Mouse (Mus musculus): ENCODE measurements around the gene Vmn2r7. TPM values are rescaled to one million over a fixed set of nuclear protein-coding genes. Genes with fewer than 3 reads are reported as not detected.
"Not testable (repeated sequence)": the region's sequence is repeated elsewhere in the genome, so short reads cannot be mapped to it uniquely, and the experiment has no call there.

Vmn2r7 gene
- not detected for total RNA-seq (2021)
- polyA plus RNA-seq (2012; rRNA removed): not detected in 2 replicates
- long read RNA-seq: 0 reads

DNA sequence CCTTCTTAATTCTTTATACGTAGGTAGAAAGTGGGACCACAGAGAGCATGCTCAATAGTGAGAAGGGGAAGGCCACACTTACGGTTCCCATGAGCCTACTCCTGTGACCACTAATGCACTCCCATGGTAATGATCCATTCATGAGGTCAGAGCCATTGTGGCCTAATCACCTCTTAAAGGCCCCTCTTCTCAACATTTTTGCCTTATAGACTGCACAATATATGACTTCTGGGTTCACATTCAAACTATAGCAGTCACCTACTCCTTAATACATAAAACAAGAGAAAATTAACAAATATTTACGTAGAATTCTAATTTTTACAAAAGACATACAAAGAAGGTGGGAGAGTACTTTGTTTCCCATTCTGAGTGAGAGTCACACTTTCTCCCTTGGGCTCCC lies at the start of gene Vmn2r7:
Vmn2r7 (minus strand) TSS at position 101 of the 400 bp plus-strand sequence.
- DNase-seq: not testable (repeated sequence)

DNA sequence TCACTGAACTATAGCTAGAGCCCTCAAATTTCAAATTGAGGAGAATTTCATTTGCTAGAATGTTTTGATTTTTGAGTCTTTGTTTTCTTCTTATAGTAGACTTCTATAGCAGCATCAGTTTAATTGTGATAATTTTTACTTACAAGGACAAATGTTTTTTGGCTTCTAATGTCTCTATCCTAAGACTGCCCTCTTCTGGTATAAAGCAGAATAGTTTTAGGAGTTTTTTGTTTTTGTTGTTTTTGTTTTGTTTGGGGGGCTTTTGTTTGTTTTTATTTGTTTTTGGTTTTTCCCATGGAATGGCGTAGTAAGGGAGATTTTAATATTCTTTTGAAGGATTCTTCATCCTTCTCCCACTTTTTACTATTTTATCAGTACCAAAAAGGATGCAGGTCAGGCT lies 45.2 kb upstream of the Vmn2r7 start:
- DNase-seq: no peak

DNA sequence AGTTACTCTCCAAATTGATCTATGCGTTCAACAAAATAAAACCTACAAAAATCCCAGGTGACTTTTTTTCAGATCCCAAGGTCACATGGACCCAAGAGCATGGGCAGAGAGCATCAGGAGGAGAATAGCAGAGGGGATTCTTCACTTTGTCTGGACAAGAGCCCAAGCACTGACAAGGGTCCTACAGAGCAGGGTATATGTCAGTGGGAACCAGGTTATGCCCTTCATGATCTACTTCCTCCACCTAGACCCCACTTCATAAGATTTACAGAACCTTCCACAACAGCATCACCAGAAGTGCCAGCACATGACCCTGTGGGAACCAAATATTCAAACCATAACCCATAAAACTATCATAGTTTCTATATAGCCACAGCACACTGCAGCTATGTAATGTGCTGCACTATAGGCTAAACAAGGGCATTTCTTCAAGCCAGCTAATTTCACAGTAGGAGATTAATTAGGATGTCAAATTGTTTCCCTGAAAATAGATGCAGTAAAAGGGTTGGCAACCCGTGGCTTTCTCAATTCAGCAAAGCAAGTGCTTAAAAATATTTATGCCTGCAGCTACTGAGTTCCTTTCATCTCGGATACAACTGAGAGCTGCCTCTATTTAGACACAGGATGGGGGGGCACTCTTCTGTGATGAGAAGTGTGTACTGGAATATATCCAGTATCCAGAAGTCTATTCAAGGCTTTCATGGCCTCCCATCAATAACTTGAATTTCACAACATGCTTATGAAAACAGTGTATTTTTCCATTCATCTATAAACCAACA lies 33.8 kb upstream of the Vmn2r7 start:
- no peak for DNase-seq

DNA sequence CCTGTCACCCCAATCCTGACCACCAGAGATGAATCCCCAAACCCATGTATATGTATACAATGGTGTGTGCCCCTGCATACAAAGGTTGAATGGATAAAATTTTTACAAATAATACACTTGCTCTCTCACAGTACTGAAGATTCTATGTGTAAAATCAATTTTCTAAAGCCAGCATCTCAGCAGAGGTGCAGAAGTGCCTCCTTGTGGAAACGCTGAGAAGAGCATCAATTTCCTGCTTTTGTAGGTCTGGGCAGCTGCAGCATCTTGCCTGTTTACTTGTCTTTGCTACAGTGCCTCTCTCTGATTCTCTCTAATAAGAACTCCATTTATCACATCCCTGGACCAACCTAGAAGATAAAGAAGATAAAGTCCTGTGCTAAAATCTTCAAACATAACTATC lies 32.1 kb upstream of the Vmn2r7 start:
- no peak for DNase-seq

DNA sequence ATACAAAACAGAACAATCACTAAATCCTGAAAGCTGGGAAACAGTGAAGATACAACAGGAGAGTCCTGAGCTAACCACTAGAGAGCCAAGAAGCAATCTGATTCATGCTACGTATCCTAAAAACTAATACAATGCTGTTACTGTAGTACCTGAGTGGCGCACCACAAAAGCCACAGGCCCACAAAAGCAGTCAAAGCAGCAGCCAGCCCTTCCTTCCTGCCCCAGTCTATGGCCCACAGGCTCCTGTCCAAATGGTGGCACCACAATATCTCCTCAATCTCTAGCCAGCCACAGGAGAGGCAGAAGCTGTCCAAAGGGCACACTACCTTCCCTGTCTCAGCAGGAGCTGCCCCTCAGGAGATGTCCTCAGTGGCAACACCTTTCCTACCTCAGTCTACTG lies 1.7 kb downstream of the Vmn2r7 start:
- no peak for DNase-seq

DNA sequence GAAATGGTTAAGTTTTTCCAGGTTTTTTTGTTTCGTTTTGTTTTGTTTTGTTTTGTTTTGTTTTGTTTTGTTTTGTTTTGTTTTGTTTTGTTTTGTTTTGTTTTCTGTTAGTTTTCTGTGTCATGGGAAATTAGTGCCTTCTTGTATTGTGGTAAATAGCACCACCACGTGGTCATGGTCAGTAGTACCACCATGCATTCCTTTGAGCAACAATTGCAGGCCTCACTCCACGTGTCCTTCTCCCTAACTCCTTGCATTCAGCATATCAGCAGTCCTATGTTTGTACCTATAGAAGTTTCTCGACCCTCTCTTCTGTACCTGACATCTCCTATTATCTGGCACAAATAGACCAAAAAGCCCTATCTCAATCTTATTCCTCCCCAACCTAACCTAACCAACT lies 2.3 kb downstream of the Vmn2r7 start:
- peak; percentile 20 for DNase-seq

DNA sequence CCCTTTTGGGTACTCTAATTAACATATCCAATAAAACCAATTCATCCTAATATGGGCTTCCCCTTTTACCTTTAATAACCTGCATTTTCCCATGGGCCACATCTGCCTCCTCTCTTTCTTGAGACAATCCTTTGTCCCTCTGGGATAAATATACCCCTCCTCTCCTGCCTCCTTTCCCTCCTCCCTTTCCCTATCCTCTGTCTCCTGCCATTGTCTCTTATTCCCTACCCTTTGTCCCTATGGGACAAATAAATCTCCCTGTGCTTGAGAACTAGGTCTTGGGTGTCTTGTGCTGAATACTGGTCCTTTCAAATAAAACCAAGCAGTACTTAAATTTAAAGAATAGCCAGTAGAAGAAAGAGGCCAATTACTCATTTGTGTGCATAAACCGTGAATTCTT lies 13.4 kb downstream of the Vmn2r7 start:
- DNase-seq: no peak

DNA sequence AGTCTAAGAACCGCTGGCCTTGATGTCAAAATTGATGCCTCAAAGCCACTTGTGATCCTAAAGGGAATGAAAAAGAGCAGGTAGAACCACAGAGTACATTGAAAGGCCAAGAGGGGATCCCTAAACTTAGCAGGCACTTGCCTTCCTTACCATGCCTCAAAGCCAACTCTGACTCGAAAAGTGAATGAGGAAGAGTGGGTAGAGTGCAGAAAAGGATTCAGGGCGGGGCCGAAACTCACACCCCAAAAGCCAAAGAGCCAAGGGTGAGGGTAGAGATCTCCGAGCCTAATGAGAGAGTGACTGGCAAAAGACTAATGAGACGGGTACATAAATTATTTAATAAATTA lies 53.3 kb downstream of the Vmn2r7 start:
- no peak for DNase-seq

DNA sequence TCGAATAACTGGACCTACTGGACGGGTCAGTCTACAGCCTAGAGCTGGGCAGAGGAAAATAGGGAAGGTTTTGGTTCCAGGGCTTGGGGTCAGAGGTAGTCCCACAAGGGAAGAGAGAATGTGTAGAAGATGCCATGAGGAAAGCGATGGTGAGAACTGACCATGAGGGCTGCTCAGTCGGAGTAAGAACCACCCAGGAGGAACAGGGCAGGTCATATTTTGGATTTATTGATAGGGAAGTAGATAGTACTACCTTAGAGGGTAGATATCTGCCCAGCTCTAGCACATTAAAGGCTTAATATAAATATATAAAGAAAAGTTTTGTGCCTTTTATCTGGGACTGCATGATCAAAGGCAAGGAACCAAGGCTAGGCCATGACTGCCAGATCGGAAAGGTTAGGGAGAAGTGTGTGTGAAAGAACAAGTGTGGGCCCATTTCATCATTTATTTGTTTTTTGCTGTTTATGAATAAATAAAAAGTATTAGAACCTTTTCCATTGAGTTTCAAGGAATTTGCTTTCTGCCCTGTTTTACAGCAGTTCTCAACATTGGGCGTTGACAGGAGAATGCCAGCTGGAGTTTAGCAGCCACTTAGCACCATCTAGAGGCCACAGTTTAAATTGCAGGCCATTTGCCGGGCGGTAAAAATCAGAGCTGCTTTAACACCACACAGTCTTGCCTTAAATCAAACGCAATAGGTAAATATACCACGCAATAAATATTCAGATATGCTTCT lies 53.9 kb downstream of the Vmn2r7 start:
- DNase-seq: peak; percentile 62

DNA sequence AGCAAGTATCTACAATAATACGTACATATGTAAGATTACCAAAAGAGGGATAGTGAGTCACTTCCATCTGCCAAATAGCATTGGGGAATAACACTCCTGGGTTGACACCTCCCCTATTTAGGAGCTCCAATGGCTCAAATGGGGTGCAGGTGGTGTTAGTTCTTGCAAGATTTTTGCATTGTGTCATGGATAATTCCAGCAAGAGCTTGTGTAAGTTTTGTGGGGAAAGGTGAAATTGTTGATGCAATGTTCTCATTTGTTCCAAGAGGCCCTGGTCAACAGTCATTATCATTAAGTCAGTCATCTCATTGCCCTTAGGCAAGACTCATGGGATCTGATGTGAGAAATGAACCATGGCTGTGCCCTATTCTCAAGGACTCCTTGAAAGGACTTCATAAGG lies 61.7 kb downstream of the Vmn2r7 start:
- no peak for DNase-seq

DNA sequence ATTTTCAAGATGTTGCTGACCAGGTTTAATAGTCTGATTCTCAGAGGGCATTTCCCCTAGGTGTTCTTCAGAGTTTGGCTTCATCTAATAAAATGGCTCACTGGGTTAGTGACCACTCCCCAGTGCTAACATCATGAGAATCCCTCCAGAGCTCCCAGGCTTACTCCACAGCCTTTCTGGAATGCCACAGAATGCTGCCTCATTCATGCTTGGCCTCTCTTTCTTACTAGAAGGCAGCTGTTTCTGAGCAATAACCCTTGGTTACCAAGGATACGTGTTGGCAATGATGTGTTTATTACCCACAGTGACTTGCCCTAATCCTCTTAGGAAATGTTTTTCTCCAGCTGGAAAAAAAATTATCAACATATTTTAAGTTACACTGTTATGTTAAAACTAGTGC lies 72.4 kb downstream of the Vmn2r7 start:
- no peak for DNase-seq

DNA sequence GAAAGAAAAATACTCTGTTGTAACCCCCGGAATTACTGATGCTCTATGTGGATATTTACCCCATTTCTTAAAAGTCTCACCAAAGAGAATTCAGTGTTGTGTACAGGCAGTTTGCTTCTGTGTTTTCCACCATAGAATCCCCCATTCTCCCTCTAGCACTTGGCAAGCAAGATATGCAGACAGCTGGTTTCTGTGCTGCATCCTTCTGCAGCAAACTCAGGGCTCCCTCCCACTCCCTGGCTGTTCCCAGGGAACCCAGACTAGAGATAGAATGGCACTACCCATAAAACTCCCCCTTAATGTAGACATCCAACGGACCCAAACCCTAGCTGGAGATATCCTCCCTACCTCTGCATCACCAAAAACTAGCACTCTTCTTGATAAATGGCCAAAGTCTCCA lies 88.4 kb downstream of the Vmn2r7 start:
- DNase-seq: no peak

DNA sequence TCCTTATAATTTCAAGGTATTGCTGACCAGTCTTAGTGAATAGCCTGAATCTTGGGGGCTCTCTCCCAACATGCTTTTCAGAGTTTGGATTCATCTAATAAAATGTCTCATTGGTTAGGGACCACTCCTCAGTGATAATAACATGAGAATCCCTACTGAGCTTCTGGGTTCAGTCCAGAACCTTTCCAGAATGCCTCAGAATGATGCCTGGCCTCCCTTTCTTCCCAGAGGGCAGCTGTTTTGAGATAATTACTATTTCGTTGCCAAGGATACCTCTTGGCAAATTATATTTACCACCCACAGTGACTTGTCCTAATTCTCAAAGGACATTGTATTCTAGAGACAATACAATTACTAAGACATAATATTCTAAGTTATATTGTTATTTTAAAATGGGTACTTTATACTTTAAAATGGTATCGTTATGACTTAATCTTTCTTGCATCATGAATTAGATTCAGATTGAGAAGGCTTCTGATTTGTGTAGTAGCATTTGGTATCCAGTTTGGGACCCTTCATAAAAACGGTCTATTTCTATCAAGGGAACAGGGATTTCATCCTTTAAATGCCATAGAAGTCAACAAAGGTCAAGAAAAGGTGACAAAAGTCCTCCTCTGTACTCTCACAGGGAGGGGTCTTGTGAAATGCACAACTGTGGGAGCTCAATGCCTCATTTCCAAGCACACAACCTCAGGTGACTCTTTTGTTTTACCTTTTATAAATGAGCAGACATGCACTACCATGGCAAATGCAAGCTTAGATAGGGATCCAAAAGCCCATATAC lies 117.2 kb downstream of the Vmn2r7 start:
- DNase-seq: not testable (repeated sequence)

DNA sequence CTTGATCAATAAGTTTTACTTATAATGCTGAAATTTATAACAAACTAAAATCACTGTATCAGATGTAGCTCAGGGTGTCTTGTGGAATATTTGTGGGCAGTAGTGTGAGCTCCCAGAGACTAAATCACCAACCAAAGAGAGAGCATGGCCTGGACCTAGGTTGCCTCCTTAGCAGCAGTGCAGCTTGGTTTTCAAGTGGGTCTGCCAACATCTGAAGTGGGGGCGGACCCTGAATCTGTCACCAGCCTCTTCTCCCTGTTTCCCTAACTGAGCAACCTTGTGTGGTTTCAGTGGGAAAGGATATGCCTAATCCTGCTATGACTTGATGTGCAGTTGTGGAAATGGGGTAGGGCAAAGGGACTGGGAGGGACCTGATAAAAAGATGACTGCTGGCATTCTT lies 118.8 kb downstream of the Vmn2r7 start:
- DNase-seq: not testable (repeated sequence)

DNA sequence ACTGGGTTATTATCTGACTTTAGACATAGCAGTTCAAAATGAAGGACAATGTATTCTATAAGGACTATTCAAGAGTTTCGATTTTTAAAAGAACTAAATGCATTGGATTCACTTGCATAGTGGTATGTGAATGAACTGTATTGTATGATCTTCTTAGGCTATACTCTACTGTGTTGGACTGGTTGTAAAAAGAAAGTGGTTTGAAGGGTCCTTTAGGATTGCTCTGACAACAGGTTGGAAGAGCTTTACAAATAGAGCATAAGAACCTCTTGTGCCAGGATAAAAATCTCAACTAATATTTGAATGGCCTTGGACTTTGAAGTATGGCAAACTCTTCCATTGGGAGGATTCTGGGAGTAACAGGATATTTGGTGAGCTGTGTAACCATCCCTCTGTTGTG lies 168.5 kb downstream of the Vmn2r7 start:
- DNase-seq: not testable (repeated sequence)
